Mouse (Mus musculus) forebrain, embryonic 13.5 days (tissue): ENCODE measurements around the gene Myo1e. TPM values are rescaled to one million over a fixed set of nuclear protein-coding genes. Genes with fewer than 3 reads are reported as not detected.

ENCODE experiments used
- ATAC-seq: fragments of 200-750 bp; cut with Nextera tagmentation; 2 replicates; pipeline ENCODE4 v1.8.0; 2017
- H3K27ac ChIP-seq: fragments of 300-500 bp; sonication (generic); 2 replicates; pipeline ENCODE4 v1.5.1; 2015; ENCODE audit warnings: inconsistent platforms, mild to moderate bottlenecking, moderate library complexity
- H3K27me3 ChIP-seq: fragments of 300-500 bp; sonication (generic); 2 replicates; pipeline ENCODE4 v1.6.1; 2015; ENCODE audit warnings: mild to moderate bottlenecking, inconsistent platforms
- H3K36me3 ChIP-seq: fragments of 300-500 bp; sonication (generic); 2 replicates; pipeline ENCODE4 v1.6.1; 2015; ENCODE audit warnings: mild to moderate bottlenecking, inconsistent platforms; ENCODE audit not compliant: poor library complexity, severe bottlenecking
- H3K4me1 ChIP-seq: fragments of 300-500 bp; sonication (generic); 2 replicates; pipeline ENCODE4 v1.6.1; 2015; ENCODE audit warnings: inconsistent platforms
- H3K4me2 ChIP-seq: fragments of 300-500 bp; sonication (generic); 2 replicates; pipeline ENCODE4 v1.6.1; 2015; ENCODE audit warnings: inconsistent platforms, mild to moderate bottlenecking, moderate library complexity
- H3K4me3 ChIP-seq: fragments of 300-500 bp; sonication (generic); 2 replicates; pipeline ENCODE4 v1.5.1; 2015; ENCODE audit warnings: mild to moderate bottlenecking, inconsistent platforms
- H3K9ac ChIP-seq: fragments of 300-500 bp; sonication (generic); 2 replicates; pipeline ENCODE4 v1.6.1; 2015; ENCODE audit warnings: mild to moderate bottlenecking, inconsistent platforms
- H3K9me3 ChIP-seq: fragments of 300-500 bp; sonication (generic); replicated peaks from 2 replicates; pipeline ENCODE4 v1.6.1; 2016; ENCODE audit warnings: inconsistent platforms
- WGBS: fragments of 180-500 bp; shearing (Covaris S2); methylation state at CpG from one replicate; pipeline ENCODE4 v1.1.7; 2015; 5-methylcytosine and 5-hydroxymethylcytosine counted together
- polyA plus RNA-seq: library from polyadenylated mRNA; unstranded; fragments of >200 nt; fragmentation: Nextera tagmentation; extraction: Ambion mirVana; gene quantifications from 2 replicates; pipeline ENCODE4 v1.2.1, GENCODE M21; 2015

The Myo1e gene
- polyA plus RNA-seq, 1 experiment from 2014 or later = 5.1 TPM

DNA sequence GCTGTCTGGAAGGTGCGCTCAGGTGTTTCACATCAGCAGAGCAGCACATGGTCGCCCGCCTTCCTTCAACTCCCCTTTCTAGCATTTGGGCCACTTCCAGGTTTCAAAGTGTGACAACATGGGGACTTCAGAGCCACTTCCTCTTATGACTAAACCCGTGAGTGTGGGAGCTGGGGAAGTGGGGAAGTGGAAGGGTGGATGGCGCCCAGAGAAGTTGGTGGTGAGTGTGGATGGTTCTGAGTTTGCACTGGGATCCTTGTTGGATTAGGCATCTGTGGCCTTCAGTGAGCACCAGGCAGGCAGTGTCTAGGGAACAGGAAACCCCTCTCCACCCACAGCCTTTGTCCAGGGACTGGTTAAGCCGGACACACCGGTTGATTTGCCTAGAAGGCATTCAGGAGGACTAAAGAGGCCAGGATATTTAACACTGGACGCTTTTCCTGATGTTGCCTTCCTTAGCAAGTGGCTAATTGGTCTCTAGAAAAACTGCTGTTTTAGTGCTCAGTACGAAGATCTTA is 53.2 kb downstream of the Myo1e start:
- no peaks in the 10 kb centered on the region for H3K27me3 ChIP-seq
- H3K36me3 ChIP-seq = no peaks in the 10 kb centered on the region
- no peak for ATAC-seq
- WGBS = 51% methylated on average over 9 of the region's 9 CpGs
- no peak overlapping the region for H3K9ac ChIP-seq
- H3K27ac ChIP-seq = no peak overlapping the region
- no peak overlapping the region for H3K4me2 ChIP-seq
- no peak overlapping the region for H3K4me3 ChIP-seq
- no peaks in the 10 kb centered on the region for H3K9me3 ChIP-seq
- H3K4me1 ChIP-seq = peaks cover 15% of the 10 kb centered on the region

DNA sequence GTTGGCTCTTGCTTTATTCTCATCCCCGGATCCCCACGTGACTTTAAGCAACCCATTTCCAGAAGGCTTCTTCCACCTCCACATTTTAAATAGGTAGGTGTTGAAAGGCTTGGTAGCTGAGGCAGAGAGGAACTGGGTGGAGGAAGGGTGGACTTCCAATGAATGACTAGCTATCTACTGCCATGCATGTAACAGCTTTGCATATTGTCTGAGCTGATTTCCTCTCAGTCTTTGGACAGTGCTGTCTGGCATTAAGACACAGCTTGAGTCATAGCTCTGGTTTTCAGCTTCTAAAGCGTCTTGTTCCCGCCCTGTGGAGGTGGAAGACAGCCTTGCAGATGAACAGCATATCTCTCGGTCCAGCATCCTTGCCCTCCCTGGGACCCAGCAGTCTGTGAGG is 54.5 kb downstream of the Myo1e start:
- WGBS = 80% methylated on average over 5 of the region's 5 CpGs
- no peaks in the 10 kb centered on the region for H3K27me3 ChIP-seq
- no peak for ATAC-seq

DNA sequence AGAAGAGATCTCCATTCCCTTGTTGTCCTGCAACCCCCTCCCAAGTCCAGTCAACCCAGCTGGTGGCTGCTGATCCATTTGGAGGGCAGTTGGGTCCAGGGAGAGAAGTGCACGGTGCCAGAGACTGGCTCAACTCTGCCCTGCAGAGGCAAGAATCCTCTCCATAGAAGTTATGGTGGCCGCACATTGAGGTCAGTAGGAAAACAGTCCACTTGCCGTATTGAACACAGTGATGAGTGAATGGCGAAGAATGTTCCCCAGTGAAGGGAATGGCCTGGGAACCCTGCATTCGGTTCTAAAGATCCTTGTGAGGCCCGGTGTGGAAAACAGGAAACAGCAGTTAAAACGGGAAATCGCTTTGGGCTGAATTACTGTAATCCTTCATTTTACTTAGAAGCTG is 56.0 kb downstream of the Myo1e start:
- Histone ChIP-seq H3K9me3 (no peaks in the 10 kb centered on the region), H3K9ac (no peak overlapping the region), H3K36me3 (no peaks in the 10 kb centered on the region), H3K4me1 (peaks cover 10% of the 10 kb centered on the region), H3K4me2 (no peak overlapping the region), H3K27me3 (no peaks in the 10 kb centered on the region), H3K4me3 (no peak overlapping the region), H3K27ac (no peak overlapping the region)
- 64% methylated on average over 8 of the region's 8 CpGs for WGBS
- no peak for ATAC-seq

More for the DNA sequence above, 54.5 kb downstream of the Myo1e start:
- no peak overlapping the region for H3K4me3 ChIP-seq
- H3K9me3 ChIP-seq = no peaks in the 10 kb centered on the region
- H3K27ac ChIP-seq = no peak overlapping the region
- no peak overlapping the region for H3K9ac ChIP-seq
- H3K4me1 ChIP-seq = peaks cover 15% of the 10 kb centered on the region
- H3K36me3 ChIP-seq = no peaks in the 10 kb centered on the region
- H3K4me2 ChIP-seq = no peak overlapping the region

DNA sequence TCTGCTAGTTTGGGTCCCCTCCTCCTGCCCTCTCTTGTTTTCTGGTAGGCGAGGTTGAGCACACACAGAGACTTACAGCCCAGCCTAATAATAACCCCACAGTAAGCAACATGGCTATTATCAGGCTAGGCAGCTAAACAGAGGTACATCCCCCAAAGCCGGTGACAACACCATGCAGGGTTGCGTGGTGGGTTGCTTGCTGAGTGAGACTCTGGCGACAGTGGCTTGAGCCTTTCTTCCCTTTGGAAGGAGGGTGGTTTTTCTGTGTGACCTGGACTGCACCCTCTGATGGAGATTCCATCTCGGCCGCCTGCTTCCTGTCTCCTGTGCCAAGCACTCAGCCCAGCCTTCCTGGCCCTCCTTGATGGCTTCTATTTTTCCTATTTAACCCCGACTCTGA is 56.6 kb downstream of the Myo1e start:
- Histone ChIP-seq H3K4me3 (no peak overlapping the region), H3K27me3 (no peaks in the 10 kb centered on the region), H3K4me1 (peaks cover 10% of the 10 kb centered on the region), H3K9me3 (no peaks in the 10 kb centered on the region), H3K4me2 (no peak overlapping the region), H3K27ac (no peak overlapping the region), H3K36me3 (no peaks in the 10 kb centered on the region), H3K9ac (no peak overlapping the region)
- no peak for ATAC-seq
- WGBS = 48% methylated on average over 7 of the region's 7 CpGs

DNA sequence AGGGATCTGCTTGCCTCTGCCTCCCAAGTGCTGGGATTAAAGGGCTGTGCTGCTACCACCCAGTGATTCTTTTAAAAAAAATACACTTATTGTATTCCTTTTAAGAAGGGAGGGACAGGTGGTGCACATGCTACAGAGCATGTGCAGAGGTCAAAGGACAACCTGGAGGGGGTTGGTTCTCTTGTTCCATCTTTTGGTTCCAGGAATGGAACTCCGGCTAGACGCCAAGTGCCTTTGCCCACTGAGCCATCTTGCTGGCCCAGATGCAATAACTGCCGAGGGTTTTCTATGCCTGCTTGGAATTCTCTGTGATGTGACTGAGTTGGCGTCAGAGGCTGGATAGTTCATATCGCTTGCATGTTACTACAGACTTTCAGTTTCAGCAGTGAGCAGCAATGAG is 58.4 kb downstream of the Myo1e start:
- no peaks in the 10 kb centered on the region for H3K27me3 ChIP-seq
- no peak for ATAC-seq
- no peak overlapping the region for H3K27ac ChIP-seq
- WGBS = 83% methylated on average over 5 of the region's 5 CpGs
- no peak overlapping the region for H3K4me2 ChIP-seq
- H3K4me3 ChIP-seq = no peak overlapping the region
- H3K9ac ChIP-seq = no peak overlapping the region
- H3K36me3 ChIP-seq = no peaks in the 10 kb centered on the region
- H3K4me1 ChIP-seq = peaks cover 17% of the 10 kb centered on the region
- no peaks in the 10 kb centered on the region for H3K9me3 ChIP-seq

- H3K4me3 ChIP-seq = no peak overlapping the region
- no peak overlapping the region for H3K4me2 ChIP-seq
- H3K36me3 ChIP-seq = no peaks in the 10 kb centered on the region
- WGBS = 99% methylated on average over 2 of the region's 2 CpGs
- no peak for ATAC-seq
- no peaks in the 10 kb centered on the region for H3K9me3 ChIP-seq
- H3K27ac ChIP-seq = no peak overlapping the region
- H3K27me3 ChIP-seq = no peaks in the 10 kb centered on the region
- peaks cover 17% of the 10 kb centered on the region for H3K4me1 ChIP-seq
- H3K9ac ChIP-seq = no peak overlapping the region
Measured at GRCm38 (mm10) chr9:70266186-70266585, 59.0 kb downstream of the Myo1e start.

DNA sequence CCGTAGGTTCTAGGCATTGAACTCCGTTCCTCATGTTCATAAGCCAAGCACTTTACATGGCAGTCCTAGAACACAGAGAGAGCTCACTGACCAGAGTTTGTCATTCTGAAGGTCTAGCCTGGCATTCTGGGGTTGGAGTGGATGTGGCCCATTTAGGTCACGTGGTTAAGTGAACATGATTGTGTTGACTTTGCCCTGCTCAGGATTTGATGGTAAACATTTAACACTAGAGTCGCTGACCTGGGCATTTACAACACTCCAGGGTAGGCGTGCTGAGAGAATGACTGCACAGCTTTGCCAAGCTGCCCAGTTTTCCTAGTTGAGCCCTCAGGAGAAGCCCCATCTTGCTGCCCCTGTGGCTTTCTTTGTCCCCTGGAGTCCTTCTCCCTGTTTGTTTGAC is 60.0 kb downstream of the Myo1e start:
- H3K9ac ChIP-seq = no peak overlapping the region
- no peaks in the 10 kb centered on the region for H3K27me3 ChIP-seq
- WGBS = 89% methylated on average over 5 of the region's 5 CpGs
- no peaks in the 10 kb centered on the region for H3K9me3 ChIP-seq
- H3K4me2 ChIP-seq = no peak overlapping the region
- no peak overlapping the region for H3K27ac ChIP-seq
- H3K4me3 ChIP-seq = no peak overlapping the region
- ATAC-seq = no peak
- H3K4me1 ChIP-seq = peaks cover 17% of the 10 kb centered on the region
- no peaks in the 10 kb centered on the region for H3K36me3 ChIP-seq

- Histone ChIP-seq H3K36me3 (no peaks in the 10 kb centered on the region), H3K27ac (peak overlapping the region; percentile 48), H3K4me3 (no peak overlapping the region), H3K4me1 (peaks cover 7% of the 10 kb centered on the region), H3K9ac (no peak overlapping the region), H3K9me3 (no peaks in the 10 kb centered on the region), H3K4me2 (no peak overlapping the region), H3K27me3 (no peaks in the 10 kb centered on the region)
- WGBS = 16% methylated on average over 10 of the region's 10 CpGs
- ATAC-seq = 0 out of 2 replicates have a peak, but pooled peaks have one; percentile 45
Measured at GRCm38 (mm10) chr9:70269349-70269748, 62.2 kb downstream of the Myo1e start.

- Histone ChIP-seq H3K9ac (no peak overlapping the region), H3K4me2 (no peak overlapping the region), H3K27ac (no peak overlapping the region), H3K36me3 (no peaks in the 10 kb centered on the region), H3K9me3 (no peaks in the 10 kb centered on the region), H3K27me3 (no peaks in the 10 kb centered on the region), H3K4me1 (peaks cover 7% of the 10 kb centered on the region), H3K4me3 (no peak overlapping the region)
- WGBS = 91% methylated on average over 4 of the region's 4 CpGs
- no peak for ATAC-seq
Measured at GRCm38 (mm10) chr9:70270468-70270867, 63.3 kb downstream of the Myo1e start.

- Histone ChIP-seq H3K27ac (no peak overlapping the region), H3K9ac (no peak overlapping the region), H3K4me1 (peaks cover 7% of the 10 kb centered on the region), H3K4me2 (no peak overlapping the region), H3K9me3 (no peaks in the 10 kb centered on the region), H3K27me3 (no peaks in the 10 kb centered on the region), H3K4me3 (no peak overlapping the region), H3K36me3 (no peaks in the 10 kb centered on the region)
- WGBS = 60% methylated on average over 7 of the region's 7 CpGs
- no peak for ATAC-seq
Measured at GRCm38 (mm10) chr9:70271137-70271536, 64.0 kb downstream of the Myo1e start.

- no peak for ATAC-seq
- no peak overlapping the region for H3K4me2 ChIP-seq
- no peak overlapping the region for H3K4me3 ChIP-seq
- no peaks in the 10 kb centered on the region for H3K27me3 ChIP-seq
- no peak overlapping the region for H3K27ac ChIP-seq
- no peak overlapping the region for H3K9ac ChIP-seq
- H3K36me3 ChIP-seq = no peaks in the 10 kb centered on the region
- WGBS = 94% methylated on average over 9 of the region's 9 CpGs
- H3K4me1 ChIP-seq = peaks cover 7% of the 10 kb centered on the region
- no peaks in the 10 kb centered on the region for H3K9me3 ChIP-seq
Measured at GRCm38 (mm10) chr9:70271631-70272030, 64.5 kb downstream of the Myo1e start.

DNA sequence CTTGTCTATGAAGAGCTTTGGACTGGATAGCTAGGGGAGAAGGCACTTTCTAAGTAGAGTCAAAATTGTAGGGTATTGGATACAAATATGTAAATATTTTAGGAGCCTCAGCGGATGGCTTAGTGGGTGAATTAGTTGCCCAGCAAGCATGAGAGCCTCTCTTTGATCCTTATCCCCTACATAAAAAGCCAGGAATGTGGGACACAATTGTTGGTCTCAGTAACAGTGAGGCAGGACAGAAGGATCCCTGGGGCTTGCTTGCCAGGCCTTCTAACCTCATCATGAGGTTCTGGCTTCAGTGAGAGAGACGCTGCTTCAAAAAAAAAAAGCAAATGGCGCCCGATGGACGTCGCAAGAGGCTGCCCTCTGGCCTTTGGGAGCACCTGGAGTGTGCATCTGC is 66.9 kb downstream of the Myo1e start:
- Histone ChIP-seq H3K36me3 (no peaks in the 10 kb centered on the region), H3K4me1 (peaks cover 6% of the 10 kb centered on the region), H3K9ac (no peak overlapping the region), H3K9me3 (no peaks in the 10 kb centered on the region), H3K4me3 (no peak overlapping the region), H3K27ac (no peak overlapping the region), H3K4me2 (no peak overlapping the region), H3K27me3 (no peaks in the 10 kb centered on the region)
- WGBS = 84% methylated on average over 6 of the region's 6 CpGs
- no peak for ATAC-seq

DNA sequence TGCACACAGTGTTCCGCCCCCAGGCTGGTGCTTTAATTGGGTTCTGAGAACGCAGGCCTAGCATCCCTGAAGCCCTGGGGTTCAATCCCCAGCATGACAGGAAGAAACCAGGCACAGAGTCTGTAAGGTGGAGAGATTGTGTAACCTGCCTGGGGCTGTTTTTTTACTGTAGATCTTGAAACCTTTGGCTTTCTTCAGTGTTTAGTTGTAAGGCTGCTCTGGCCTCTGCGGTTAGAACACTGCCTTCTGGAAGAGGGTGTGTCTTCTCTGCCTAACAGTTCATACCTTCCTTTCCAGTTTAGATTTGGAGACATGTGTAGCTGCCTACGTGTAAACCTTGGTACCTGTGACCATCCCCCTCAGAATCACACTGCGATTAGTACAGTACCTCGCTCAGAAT is 67.3 kb downstream of the Myo1e start:
- WGBS = 90% methylated on average over 6 of the region's 6 CpGs
- peaks cover 2% of the 10 kb centered on the region for H3K4me1 ChIP-seq
- no peak overlapping the region for H3K4me2 ChIP-seq
- ATAC-seq = no peak
- H3K27ac ChIP-seq = no peak overlapping the region
- no peaks in the 10 kb centered on the region for H3K36me3 ChIP-seq
- no peak overlapping the region for H3K9ac ChIP-seq
- H3K4me3 ChIP-seq = no peak overlapping the region
- H3K27me3 ChIP-seq = no peaks in the 10 kb centered on the region
- no peaks in the 10 kb centered on the region for H3K9me3 ChIP-seq
